Mouse (Mus musculus) MEL (cell line): ENCODE measurements around the gene Tceal3. TPM values are rescaled to one million over a fixed set of nuclear protein-coding genes. Genes with fewer than 3 reads are reported as not detected.

Experiments
- DNase-seq: peaks from one replicate; pipeline ENCODE4 v3.0.0; 2011; ENCODE audit warnings: low read depth, low spot score
- H3K27ac ChIP-seq: 2 replicates; pipeline ENCODE4 v1.5.1; 2012; ENCODE audit warnings: low read depth, mild to moderate bottlenecking, control low read depth, low read length, moderate library complexity; ENCODE audit not compliant: control insufficient read depth
- H3K27me3 ChIP-seq, 2 experiments: fragments of 150-350 bp in 1 of 2; sonication (generic) in 1 of 2; 2 replicates each; pipeline ENCODE4 v1.6.1; 2012; ENCODE audit warnings: low read length in 2 of 2, mild to moderate bottlenecking in 2 of 2, improper control_type of control experiment in 1 of 2, moderate library complexity in 1 of 2; ENCODE audit not compliant: insufficient read depth in 2 of 2, control insufficient read depth in 1 of 2
- H3K36me3 ChIP-seq, 2 experiments: 2 replicates each; pipeline ENCODE4 v1.6.1; 2012 to 2014; ENCODE audit warnings: low read length in 2 of 2, improper control_type of control experiment in 1 of 2, inconsistent platforms in 1 of 2, mild to moderate bottlenecking in 1 of 2; ENCODE audit not compliant: insufficient read depth in 2 of 2, control insufficient read depth in 1 of 2
- H3K4me1 ChIP-seq, 2 experiments: fragments of 150-350 bp in 1 of 2; sonication (generic) in 1 of 2; 2 replicates each; pipeline ENCODE4 v1.6.1; 2012; ENCODE audit warnings: low read length in 2 of 2, improper control_type of control experiment in 1 of 2, mild to moderate bottlenecking in 1 of 2; ENCODE audit not compliant: insufficient read depth in 2 of 2, control insufficient read depth in 1 of 2
- H3K4me3 ChIP-seq, 2 experiments: fragments of 150-350 bp in 1 of 2; sonication (generic) in 1 of 2; 2 replicates each; pipeline ENCODE4 v1.5.1; 2012; ENCODE audit warnings: low read depth in 2 of 2, low read length in 2 of 2, mild to moderate bottlenecking in 2 of 2, moderate library complexity in 2 of 2, control low read depth in 1 of 2, improper control_type of control experiment in 1 of 2; ENCODE audit not compliant: control insufficient read depth in 1 of 2, insufficient read depth in 1 of 2
- H3K79me2 ChIP-seq: 2 replicates; pipeline ENCODE4 v1.6.1; 2012; ENCODE audit warnings: mild to moderate bottlenecking, low read length, moderate library complexity; ENCODE audit not compliant: control insufficient read depth, poor library complexity, insufficient read depth
- H3K9ac ChIP-seq: 2 replicates; pipeline ENCODE4 v1.6.1; 2012; ENCODE audit warnings: low read depth, mild to moderate bottlenecking, control low read depth, low read length, moderate library complexity; ENCODE audit not compliant: control insufficient read depth, poor library complexity, severe bottlenecking
- H3K9me3 ChIP-seq: fragments of 150-350 bp; sonication (generic); replicated peaks from 2 replicates; pipeline ENCODE4 v1.6.1; 2012; ENCODE audit warnings: mild to moderate bottlenecking, low read length, improper control_type of control experiment, moderate library complexity; ENCODE audit not compliant: insufficient read depth
- CHD1 ChIP-seq: IDR thresholded peaks from 2 replicates; pipeline ENCODE4 v1.6.1; 2012; ENCODE audit warnings: low read depth, mild to moderate bottlenecking, inconsistent platforms, low read length, improper control_type of control experiment
- CTCF ChIP-seq, 3 experiments: IDR thresholded peaks in 2 of 3; conservative IDR thresholded peaks in 1 of 3; 2 replicates each; pipeline ENCODE4 v1.5.1; 2011 to 2012; ENCODE audit warnings: low read length in 3 of 3, low read depth in 2 of 3, mild to moderate bottlenecking in 2 of 3, improper control_type of control experiment in 1 of 3, inconsistent platforms in 1 of 3, mixed read lengths in 1 of 3, moderate library complexity in 1 of 3; ENCODE audit not compliant: control insufficient read depth in 1 of 3, insufficient read depth in 1 of 3, poor library complexity in 1 of 3, severe bottlenecking in 1 of 3
- EP300 ChIP-seq, 2 experiments: IDR thresholded peaks; 2 replicates each; pipeline ENCODE4 v1.6.1; 2011; ENCODE audit warnings: improper control_type of control experiment in 2 of 2, low read length in 2 of 2, low read depth in 1 of 2, mild to moderate bottlenecking in 1 of 2
- GABPA ChIP-seq: IDR thresholded peaks from 2 replicates; pipeline ENCODE4 v1.6.1; 2012; ENCODE audit warnings: low read depth, mild to moderate bottlenecking, inconsistent platforms, low read length, improper control_type of control experiment, moderate library complexity
- GATA1 ChIP-seq: IDR thresholded peaks from 2 replicates; pipeline ENCODE4 v1.6.1; 2011; ENCODE audit warnings: low read depth, low read length, improper control_type of control experiment
- HCFC1 ChIP-seq: IDR thresholded peaks from 2 replicates; pipeline ENCODE4 v1.6.1; 2012; ENCODE audit warnings: low read depth, mild to moderate bottlenecking, inconsistent platforms, low read length, improper control_type of control experiment, moderate library complexity
- JUND ChIP-seq: IDR thresholded peaks from 2 replicates; pipeline ENCODE4 v1.6.1; 2011; ENCODE audit warnings: low read depth, mild to moderate bottlenecking, improper control_type of control experiment, low read length
- MAFK ChIP-seq: IDR thresholded peaks from 2 replicates; pipeline ENCODE4 v1.6.1; 2011; ENCODE audit warnings: low read depth, mild to moderate bottlenecking, low read length, improper control_type of control experiment, borderline replicate concordance
- MAZ ChIP-seq: IDR thresholded peaks from 2 replicates; pipeline ENCODE4 v1.6.1; 2012; ENCODE audit warnings: low read depth, mild to moderate bottlenecking, inconsistent platforms, low read length, improper control_type of control experiment
- MYC ChIP-seq: IDR thresholded peaks from 2 replicates; pipeline ENCODE4 v1.6.1; 2011; ENCODE audit warnings: low read depth, mild to moderate bottlenecking, low read length, improper control_type of control experiment, moderate library complexity
- NELFE ChIP-seq: IDR thresholded peaks from 2 replicates; pipeline ENCODE4 v1.6.1; 2011; ENCODE audit warnings: low read depth, low read length, improper control_type of control experiment
- NRF1 ChIP-seq: IDR thresholded peaks from 2 replicates; pipeline ENCODE4 v1.6.1; 2014; ENCODE audit warnings: low read depth, mild to moderate bottlenecking, inconsistent platforms, low read length, improper control_type of control experiment, moderate library complexity; ENCODE audit not compliant: poor library complexity, insufficient read depth, severe bottlenecking
- POLR2AphosphoS2 ChIP-seq: IDR thresholded peaks from 2 replicates; pipeline ENCODE4 v1.6.1; 2011; ENCODE audit warnings: low read length, improper control_type of control experiment
- RAD21 ChIP-seq: IDR thresholded peaks from 2 replicates; pipeline ENCODE4 v1.6.1; 2011; ENCODE audit warnings: mild to moderate bottlenecking, low read depth, low read length, improper control_type of control experiment
- SIN3A ChIP-seq: IDR thresholded peaks from 2 replicates; pipeline ENCODE4 v1.6.1; 2012; ENCODE audit warnings: low read length, improper control_type of control experiment, inconsistent platforms
- TAL1 ChIP-seq: IDR thresholded peaks from 2 replicates; pipeline ENCODE4 v1.6.1; 2012; ENCODE audit warnings: mild to moderate bottlenecking, inconsistent platforms, low read length, moderate library complexity, mixed read lengths
- TBP ChIP-seq: IDR thresholded peaks from 2 replicates; pipeline ENCODE4 v1.8.0; 2011; ENCODE audit warnings: low read depth, low read length, improper control_type of control experiment
- TCF12 ChIP-seq: IDR thresholded peaks from 2 replicates; pipeline ENCODE4 v1.6.1; 2014; ENCODE audit warnings: low read depth, mild to moderate bottlenecking, inconsistent platforms, low read length, improper control_type of control experiment, moderate library complexity
- UBTF ChIP-seq: IDR thresholded peaks from 2 replicates; pipeline ENCODE4 v1.6.1; 2012; ENCODE audit warnings: low read depth, mild to moderate bottlenecking, inconsistent platforms, low read length, improper control_type of control experiment, moderate library complexity, borderline replicate concordance; ENCODE audit not compliant: insufficient read depth
- USF1 ChIP-seq: IDR thresholded peaks from 2 replicates; pipeline ENCODE4 v1.6.1; 2014; ENCODE audit warnings: low read depth, mild to moderate bottlenecking, inconsistent platforms, low read length, improper control_type of control experiment, moderate library complexity
- polyA plus RNA-seq, 2 experiments: library from polyadenylated mRNA; stranded (reverse) in 1 of 2; unstranded in 1 of 2; fragments of >175 nt in 1 of 2; fragments of >200 nt in 1 of 2; gene quantifications; 2 replicates each; pipeline versions ENCODE4 v1.2.1 to v1.2.4; 2012; ENCODE audit warnings: low replicate concordance in 2 of 2, low read depth in 1 of 2; ENCODE audit not compliant: insufficient read length in 2 of 2, insufficient read depth in 1 of 2, missing spikeins in 1 of 2
- total RNA-seq: library from RNA; depleted of rRNA; stranded (reverse); fragments of 300-350 nt; gene quantifications from 2 replicates; pipeline ENCODE4 v1.2.3, GENCODE M21; 2012

Tceal3 gene
- total and polyA plus RNA-seq, 3 experiments, result not detected

DNA sequence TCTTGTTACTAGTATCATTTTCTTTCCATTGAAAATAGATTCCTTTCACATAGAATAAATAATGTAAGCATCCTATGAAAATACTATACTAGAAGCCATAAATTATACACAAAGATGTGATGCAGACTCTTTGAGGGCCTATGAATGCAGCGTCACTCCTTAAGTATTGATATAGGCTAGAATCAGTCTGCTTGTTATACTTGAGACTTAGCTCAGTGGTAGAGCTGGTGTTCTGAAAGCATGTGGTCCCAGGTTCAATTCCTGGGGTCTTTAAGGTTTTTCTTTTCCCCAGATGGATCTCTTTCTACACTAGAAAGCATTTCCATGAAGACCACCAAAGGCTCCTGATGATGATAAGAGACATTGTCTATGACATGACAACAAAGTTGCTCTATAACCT lies 6.0 kb upstream of the Tceal3 start:
- H3K79me2 ChIP-seq, result no peaks in the 10 kb centered on the region
- no peak overlapping the region for H3K4me3 ChIP-seq
- TF ChIP-seq CHD1 (no peak), TBP (peak; percentile 98)
- no peaks in the 10 kb centered on the region for H3K4me1 ChIP-seq
- H3K9me3 ChIP-seq, result no peaks in the 10 kb centered on the region
- H3K27ac ChIP-seq, result no peak overlapping the region
- no peak overlapping the region for H3K9ac ChIP-seq
- no peak for DNase-seq
- H3K36me3 ChIP-seq, result no peaks in the 10 kb centered on the region
- no peaks in the 10 kb centered on the region; a peak in 2 of 4 replicates for H3K27me3 ChIP-seq

DNA sequence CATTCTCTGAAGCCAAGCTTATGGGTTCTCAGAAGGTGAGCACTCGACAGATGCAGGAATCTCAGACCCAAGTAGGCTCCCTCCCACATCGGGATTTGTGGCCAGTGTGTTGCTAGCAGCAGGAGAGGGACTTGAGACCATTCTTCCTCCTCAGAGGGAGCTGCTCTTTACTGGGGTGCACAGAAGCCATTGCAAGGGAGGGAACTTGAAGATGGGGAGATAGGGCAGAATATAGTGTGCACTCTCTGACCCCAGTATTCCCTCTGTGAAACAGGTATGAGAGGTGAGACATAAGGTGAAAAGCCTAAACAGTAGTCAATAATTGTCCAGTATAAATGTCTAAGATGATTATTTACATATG lies 235 bp downstream of the Tceal3 start:
- peak overlapping the region; percentile 52 to 91 for H3K4me3 ChIP-seq
- H3K36me3 ChIP-seq, result peaks cover 0 to 5% of the 10 kb centered on the region in 2 experiments; a peak in 2 of 4 replicates
- no peak for DNase-seq
- no peaks in the 10 kb centered on the region for H3K79me2 ChIP-seq
- no peak overlapping the region for H3K9ac ChIP-seq
- no peaks in the 10 kb centered on the region for H3K9me3 ChIP-seq
- H3K27me3 ChIP-seq, result no peaks in the 10 kb centered on the region; a peak in 1 of 4 replicates
- H3K27ac ChIP-seq, result no peak overlapping the region
- H3K4me1 ChIP-seq, result peaks cover 0 to 6% of the 10 kb centered on the region in 2 experiments; a peak in 2 of 4 replicates
- no peak for TF ChIP-seq POLR2AphosphoS2
- TF ChIP-seq MAZ, result no peak
- no peak for TF ChIP-seq SIN3A
- no peak for TF ChIP-seq NRF1
- no peak for TF ChIP-seq USF1
- TF ChIP-seq TBP, result no peak
- no peak for TF ChIP-seq GABPA
- TF ChIP-seq UBTF, result no peak
- TF ChIP-seq JUND, result no peak
- TF ChIP-seq TAL1, result no peak
- TF ChIP-seq EP300 (IDR thresholded peaks at IDR 0.05; ENCODE audit: low read depth in 1 of 2, low read length in 2 of 2), result no peak
- no peak for TF ChIP-seq MYC
- TF ChIP-seq NELFE, result no peak
- TF ChIP-seq MAFK, result no peak
- TF ChIP-seq GATA1, result no peak
- TF ChIP-seq CTCF (IDR thresholded peaks at IDR 0.05 in 2 of 3, conservative IDR thresholded peaks at IDR 0.05 in 1 of 3; ENCODE audit: control insufficient read depth in 1 of 3, insufficient read depth in 1 of 3, low read depth in 2 of 3, low read length in 3 of 3, poor library complexity in 1 of 3, severe bottlenecking in 1 of 3), result no peak
- TF ChIP-seq HCFC1, result no peak
- no peak for TF ChIP-seq RAD21
- no peak for TF ChIP-seq TCF12
